Mouse (Mus musculus) limb, embryonic 11.5 days (tissue): Measurements from ENCODE around the gene Slc2a1. TPM values are rescaled to one million over a fixed set of nuclear protein-coding genes. Genes with fewer than 3 reads are reported as not detected.
A peak's percentile ranks its signal among the peaks of the same experiment; 100 is the strongest.

Experiments
- ATAC-seq: fragments of 200-750 bp; cut with Nextera tagmentation; 2 replicates; pipeline ENCODE4 v1.8.0; 2017; ENCODE audit warnings: low read depth; ENCODE audit not compliant: insufficient number of reproducible peaks, low FRiP score, low TSS enrichment
- DNase-seq: peaks from one replicate; pipeline ENCODE4 v3.0.0-alpha.2; 2015; ENCODE audit warnings: low spot score
- H3K27ac ChIP-seq: fragments of 300-500 bp; sonication (generic); replicated peaks from 2 replicates; pipeline ENCODE4 v1.5.1; 2014; ENCODE audit warnings: low read depth, mild to moderate bottlenecking, low read length
- H3K27me3 ChIP-seq: fragments of 300-500 bp; sonication (generic); 2 replicates; pipeline ENCODE4 v1.6.1; 2014; ENCODE audit warnings: mild to moderate bottlenecking, low read length, mixed read lengths; ENCODE audit not compliant: control insufficient read depth, insufficient read depth
- H3K36me3 ChIP-seq: fragments of 300-500 bp; sonication (generic); 2 replicates; pipeline ENCODE4 v1.6.1; 2014; ENCODE audit warnings: mild to moderate bottlenecking, low read length, moderate library complexity, mixed read lengths; ENCODE audit not compliant: control insufficient read depth, insufficient read depth
- H3K4me1 ChIP-seq: fragments of 300-500 bp; sonication (generic); 2 replicates; pipeline ENCODE4 v1.6.1; 2014; ENCODE audit warnings: low read length, mixed read lengths; ENCODE audit not compliant: control insufficient read depth, insufficient read depth
- H3K4me2 ChIP-seq: fragments of 300-500 bp; sonication (generic); 2 replicates; pipeline ENCODE4 v1.6.1; 2014; ENCODE audit warnings: low read depth, mild to moderate bottlenecking, moderate library complexity; ENCODE audit not compliant: severe bottlenecking
- H3K4me3 ChIP-seq: fragments of 300-500 bp; sonication (generic); 2 replicates; pipeline ENCODE4 v1.5.1; 2014; ENCODE audit warnings: low read depth, low read length
- H3K9ac ChIP-seq: fragments of 300-500 bp; sonication (generic); 2 replicates; pipeline ENCODE4 v1.6.1; 2014; ENCODE audit warnings: mild to moderate bottlenecking, low read length
- H3K9me3 ChIP-seq: fragments of 300-500 bp; sonication (generic); 2 replicates; pipeline ENCODE4 v1.6.1; 2016; ENCODE audit warnings: low read length; ENCODE audit not compliant: control insufficient read depth
- WGBS: fragments of 180-500 bp; shearing (Covaris S2); extraction: QIAGEN DNeasy Blood & Tissue Kit; methylation state at CpG from one replicate; pipeline ENCODE4 v1.1.7; 2014; 5-methylcytosine and 5-hydroxymethylcytosine counted together
- polyA plus RNA-seq: library from polyadenylated mRNA; unstranded; fragments of >200 nt; fragmentation: Nextera tagmentation; extraction: Ambion mirVana; gene quantifications from 2 replicates; pipeline ENCODE4 v1.2.1, GENCODE M21; 2014

Gene Slc2a1
- 99.7 and 113 TPM in 2 replicates for polyA plus RNA-seq

DNA sequence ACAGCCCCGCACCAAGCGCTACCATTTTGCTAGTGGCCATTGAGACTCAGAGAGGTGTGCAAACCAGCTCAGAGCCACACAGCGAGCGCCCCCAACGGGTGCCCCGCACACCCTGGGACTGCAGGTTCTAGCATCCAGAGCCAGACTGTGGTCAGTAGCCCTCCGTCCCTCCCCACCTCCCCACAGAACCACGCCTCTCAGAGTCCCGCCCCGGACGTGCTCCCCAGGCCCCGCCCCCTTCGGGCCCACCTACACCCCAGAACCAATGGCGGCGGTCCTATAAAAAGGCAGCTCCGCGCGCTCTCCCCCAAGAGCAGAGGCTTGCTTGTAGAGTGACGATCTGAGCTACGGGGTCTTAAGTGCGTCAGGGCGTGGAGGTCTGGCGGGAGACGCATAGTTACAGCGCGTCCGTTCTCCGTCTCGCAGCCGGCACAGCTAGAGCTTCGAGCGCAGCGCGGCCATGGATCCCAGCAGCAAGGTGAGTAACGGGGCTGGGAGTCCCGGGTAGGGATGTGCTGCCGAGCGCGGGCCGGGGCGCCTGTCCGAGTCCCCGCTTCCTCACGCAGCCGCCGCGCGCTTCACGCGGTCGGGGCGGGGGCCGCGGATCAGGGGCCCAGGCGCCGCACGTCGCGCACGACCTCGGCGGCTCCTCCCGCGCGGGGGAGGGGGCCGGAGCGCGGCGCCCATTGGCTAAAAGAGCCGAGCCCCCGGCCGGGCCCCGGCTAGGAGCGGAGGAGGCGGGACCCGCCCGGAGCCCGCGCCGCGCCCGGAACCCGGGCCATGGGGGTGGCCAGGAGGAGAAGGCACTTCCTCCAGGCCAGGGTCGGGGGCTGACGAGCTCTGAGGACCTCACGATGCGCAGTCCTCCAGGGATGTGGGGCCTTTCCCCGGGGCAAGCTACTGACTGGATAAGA lies at the start of gene Slc2a1:
Gene Slc2a1, plus strand, starts transcription at position 217 of the 914 bp plus-strand sequence.
- WGBS = under 1% methylated on average over 88 of the region's 88 CpGs
- H3K27me3 ChIP-seq = no peaks in the 10 kb centered on the region
- peak; percentile 98 for DNase-seq
- peak within 1 kb of the TSS; percentile 61 for H3K4me2 ChIP-seq
- H3K36me3 ChIP-seq = no peaks in the 10 kb centered on the region
- peak; percentile 94 for ATAC-seq
- peak within 1 kb of the TSS; percentile 80 for H3K4me3 ChIP-seq
- H3K9ac ChIP-seq = peak within 1 kb of the TSS; percentile 86
- peaks cover 10% of the 10 kb centered on the region for H3K4me1 ChIP-seq
- no peaks in the 10 kb centered on the region for H3K9me3 ChIP-seq
- peak within 1 kb of the TSS; percentile 97 for H3K27ac ChIP-seq

GRCm38 (mm10) chr4:119066791-119067190 lies 41.7 kb upstream of the Slc2a1 start:
- WGBS = 85% methylated on average over 3 of the region's 3 CpGs

DNA sequence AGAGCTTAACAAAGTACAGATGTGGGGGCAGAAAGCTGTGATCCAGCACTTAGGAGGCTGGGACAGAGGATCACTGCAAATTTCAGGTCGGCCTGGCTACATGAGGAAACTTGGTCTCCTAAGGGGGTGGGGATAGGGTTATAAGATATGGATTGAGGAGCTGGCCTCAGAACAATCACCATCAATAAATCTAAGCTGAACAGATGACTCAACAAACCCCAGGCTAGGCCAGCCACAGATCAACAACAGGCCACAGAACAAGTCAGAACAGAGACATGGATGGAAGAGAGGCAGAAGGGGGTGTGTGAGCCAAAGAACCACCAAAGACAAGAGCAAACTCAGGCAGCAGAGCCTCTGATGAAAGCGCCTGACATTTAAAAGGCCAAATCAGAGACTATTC lies 41.3 kb upstream of the Slc2a1 start:
- Histone ChIP-seq H3K4me3 (no peak overlapping the region), H3K27ac (no peak overlapping the region), H3K27me3 (peaks cover 7% of the 10 kb centered on the region), H3K4me1 (peaks cover 6% of the 10 kb centered on the region; the same call in 1 of the 2 replicates), H3K4me2 (no peak overlapping the region), H3K36me3 (no peaks in the 10 kb centered on the region), H3K9me3 (no peaks in the 10 kb centered on the region), H3K9ac (no peak overlapping the region)
- DNase-seq (no peak), ATAC-seq (no peak)
- 53% methylated on average over 2 of the region's 2 CpGs for WGBS

More at GRCm38 (mm10) chr4:119066791-119067190, 41.7 kb upstream of the Slc2a1 start:
- no peak overlapping the region for H3K4me2 ChIP-seq
- H3K27ac ChIP-seq = no peak overlapping the region
- H3K9ac ChIP-seq = no peak overlapping the region
- ATAC-seq (no peak), DNase-seq (no peak)
- H3K9me3 ChIP-seq = no peaks in the 10 kb centered on the region
- no peak overlapping the region for H3K4me3 ChIP-seq
- no peaks in the 10 kb centered on the region for H3K36me3 ChIP-seq
- peaks cover 3% of the 10 kb centered on the region; the same call in 1 of the 2 replicates for H3K4me1 ChIP-seq
- H3K27me3 ChIP-seq = peaks cover 3% of the 10 kb centered on the region; the same call in 1 of the 2 replicates

DNA sequence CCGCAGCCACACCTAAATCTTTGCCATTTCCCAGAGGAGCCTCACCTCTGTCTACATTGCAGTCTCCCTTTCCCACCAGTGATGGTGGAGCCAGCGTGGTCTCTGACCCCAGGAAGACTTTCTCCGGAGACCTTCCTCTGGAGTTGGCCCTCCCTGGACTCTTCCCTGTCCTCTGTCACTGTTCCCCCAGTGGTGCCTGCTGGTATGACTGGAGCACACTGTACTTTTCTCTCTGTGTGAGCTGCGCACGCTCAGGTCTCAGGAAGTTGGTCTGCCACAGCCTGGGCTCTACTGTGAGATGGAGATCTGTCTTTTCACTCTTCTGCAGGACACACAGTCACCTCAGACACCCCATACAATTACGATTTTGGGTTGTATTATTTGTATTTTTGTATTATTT lies 39.6 kb upstream of the Slc2a1 start:
- H3K4me1 ChIP-seq = peaks cover 18% of the 10 kb centered on the region
- H3K4me2 ChIP-seq = no peak overlapping the region
- DNase-seq = peak; percentile 51
- ATAC-seq = no peak
- H3K27ac ChIP-seq = no peak overlapping the region
- H3K9ac ChIP-seq = no peak overlapping the region
- no peaks in the 10 kb centered on the region for H3K9me3 ChIP-seq
- 67% methylated on average over 6 of the region's 6 CpGs for WGBS
- no peaks in the 10 kb centered on the region for H3K36me3 ChIP-seq
- peaks cover 7% of the 10 kb centered on the region for H3K27me3 ChIP-seq
- no peak overlapping the region for H3K4me3 ChIP-seq

DNA sequence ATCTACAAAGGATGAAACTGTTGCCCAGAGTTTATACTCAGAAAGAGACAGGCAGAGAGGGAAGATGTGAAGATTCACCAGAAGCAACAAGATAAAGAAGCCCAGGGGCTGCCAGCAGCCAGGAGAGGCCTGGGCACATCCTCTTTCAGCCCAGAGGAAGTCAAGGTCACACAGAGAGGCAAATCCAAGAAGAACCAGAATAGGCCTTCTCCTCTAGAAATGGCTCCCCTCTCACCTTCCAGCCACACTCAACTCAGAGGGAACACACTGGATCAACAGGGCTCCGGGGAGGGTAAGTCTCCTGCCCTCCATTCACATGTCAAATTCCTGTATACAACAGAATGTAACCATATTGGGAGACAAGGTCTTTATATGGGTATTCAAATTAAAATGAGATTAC lies 38.3 kb upstream of the Slc2a1 start:
- H3K27ac ChIP-seq = no peak overlapping the region
- DNase-seq = no peak
- no peak overlapping the region for H3K9ac ChIP-seq
- peaks cover 24% of the 10 kb centered on the region for H3K4me1 ChIP-seq
- no peak overlapping the region for H3K4me3 ChIP-seq
- no peaks in the 10 kb centered on the region for H3K36me3 ChIP-seq
- 100% methylated on average over 1 of the region's 1 CpGs for WGBS
- peaks cover 7% of the 10 kb centered on the region for H3K27me3 ChIP-seq
- no peak for ATAC-seq
- no peaks in the 10 kb centered on the region for H3K9me3 ChIP-seq
- H3K4me2 ChIP-seq = no peak overlapping the region

DNA sequence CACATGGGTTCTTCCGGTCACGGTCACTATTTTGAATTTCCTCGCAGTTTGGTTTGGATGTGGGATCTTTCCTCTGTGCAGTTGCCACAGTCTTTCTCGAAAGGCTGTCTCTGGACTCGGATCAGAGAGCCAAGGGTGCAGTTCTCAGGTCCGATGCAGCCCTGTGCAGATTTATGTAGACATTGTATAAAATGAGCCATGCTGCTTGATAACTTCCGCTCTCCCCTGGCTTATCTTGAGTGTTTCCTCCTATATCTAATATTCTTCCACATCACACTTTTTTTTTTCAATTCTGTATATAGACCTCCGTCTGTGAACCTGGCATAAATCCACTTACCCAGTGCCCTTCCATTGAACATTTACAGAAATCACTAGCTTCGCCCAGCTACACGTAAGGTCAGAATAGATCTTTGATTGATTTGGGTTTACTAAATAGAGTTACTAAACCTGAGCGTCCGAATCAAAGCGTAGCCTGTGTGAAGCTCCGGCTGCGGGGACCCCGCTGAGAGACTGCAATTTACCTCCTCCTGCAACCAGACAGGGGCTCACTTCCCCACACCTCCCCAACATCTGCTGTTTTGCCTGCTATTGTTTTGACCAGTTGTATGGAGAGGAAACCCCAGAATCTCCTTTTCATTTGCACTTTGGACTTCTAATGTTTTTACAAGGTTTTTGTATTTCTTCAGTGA lies 37.4 kb upstream of the Slc2a1 start:
- H3K36me3 ChIP-seq = no peaks in the 10 kb centered on the region
- no peak overlapping the region for H3K9ac ChIP-seq
- peaks cover 7% of the 10 kb centered on the region for H3K27me3 ChIP-seq
- no peak overlapping the region for H3K27ac ChIP-seq
- ATAC-seq = no peak
- no peak overlapping the region for H3K4me3 ChIP-seq
- H3K4me1 ChIP-seq = peaks cover 27% of the 10 kb centered on the region
- WGBS = 31% methylated on average over 16 of the region's 16 CpGs
- H3K4me2 ChIP-seq = no peak overlapping the region
- DNase-seq = no peak
- no peaks in the 10 kb centered on the region for H3K9me3 ChIP-seq

DNA sequence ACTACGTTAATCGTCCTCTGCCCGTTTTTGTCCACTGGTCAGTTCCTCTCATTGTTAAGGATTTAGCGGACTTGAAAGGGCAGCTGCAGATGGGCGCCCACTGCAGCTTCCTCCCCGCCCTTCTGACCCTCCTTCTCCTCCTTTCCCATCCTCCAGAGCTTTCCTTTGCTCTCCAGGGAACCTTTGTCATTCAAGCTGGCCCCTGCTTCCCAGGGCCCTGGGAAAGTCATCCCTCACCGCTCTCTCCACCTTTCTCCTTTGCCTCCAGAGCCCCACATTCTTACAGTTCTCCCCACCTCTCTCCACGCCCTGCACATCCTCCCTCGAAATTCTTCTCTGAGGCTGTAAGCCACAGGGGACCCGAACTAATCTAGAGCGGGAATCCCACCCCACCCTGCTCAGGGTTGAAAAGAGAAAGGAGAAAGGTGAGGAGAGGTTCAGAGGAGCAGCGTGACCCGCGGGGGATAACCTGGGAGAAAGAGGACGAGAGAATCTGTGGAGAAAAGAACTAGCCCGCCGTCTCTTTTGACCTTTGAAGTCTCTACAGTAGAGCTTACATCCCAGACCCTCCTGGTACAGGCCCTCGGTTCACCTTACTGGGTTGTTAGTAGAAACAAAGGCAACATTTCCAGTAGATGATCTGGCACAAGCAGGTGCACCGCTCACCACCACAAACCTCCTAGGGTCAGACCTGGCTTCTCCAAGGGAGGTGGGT lies 36.7 kb upstream of the Slc2a1 start:
- H3K9ac ChIP-seq = no peak overlapping the region
- ATAC-seq = no peak
- peaks cover 27% of the 10 kb centered on the region for H3K4me1 ChIP-seq

More for the DNA sequence above, 36.7 kb upstream of the Slc2a1 start:
- no peak for DNase-seq
- Histone ChIP-seq H3K4me3 (no peak overlapping the region), H3K27ac (no peak overlapping the region), H3K27me3 (peaks cover 7% of the 10 kb centered on the region), H3K36me3 (no peaks in the 10 kb centered on the region), H3K4me2 (0 out of 2 replicates have a peak overlapping the region, but pooled peaks have one; percentile 12), H3K9me3 (no peaks in the 10 kb centered on the region)
- 9% methylated on average over 19 of the region's 19 CpGs for WGBS
